Mouse (Mus musculus) small intestine, adult 2 months (tissue): ENCODE measurements around the gene Hamp2. TPM values are rescaled to one million over a fixed set of nuclear protein-coding genes. Genes with fewer than 3 reads are reported as not detected.

Experiments used
- H3K27ac ChIP-seq: fragments of 200-500 bp; 2 replicates; pipeline ENCODE4 v1.5.1; 2012; ENCODE audit warnings: low read depth, low read length, control low read depth, inconsistent platforms; ENCODE audit not compliant: insufficient read depth
- H3K27me3 ChIP-seq: fragments of 200-500 bp; 2 replicates; pipeline ENCODE4 v1.6.1; 2012; ENCODE audit warnings: mild to moderate bottlenecking, moderate library complexity, low read length, inconsistent platforms; ENCODE audit not compliant: control insufficient read depth, insufficient read depth
- H3K36me3 ChIP-seq: fragments of 200-500 bp; 2 replicates; pipeline ENCODE4 v1.6.1; 2012; ENCODE audit warnings: mild to moderate bottlenecking, low read length, control low read depth, inconsistent platforms; ENCODE audit not compliant: control insufficient read depth, insufficient read depth
- H3K4me1 ChIP-seq: fragments of 200-500 bp; 2 replicates; pipeline ENCODE4 v1.6.1; 2012; ENCODE audit warnings: low read length, inconsistent platforms, mixed read lengths; ENCODE audit not compliant: control insufficient read depth, insufficient read depth, insufficient read length
- H3K4me3 ChIP-seq: fragments of 200-500 bp; 2 replicates; pipeline ENCODE4 v1.5.1; 2012; ENCODE audit warnings: low read depth, mild to moderate bottlenecking, control low read depth, inconsistent platforms, low read length, moderate library complexity
- CTCF ChIP-seq: fragments of 200-500 bp; IDR thresholded peaks from 2 replicates; pipeline ENCODE4 v1.5.1; 2012; ENCODE audit warnings: low read depth, mild to moderate bottlenecking, control low read depth, inconsistent platforms, low read length, moderate library complexity, mixed read lengths; ENCODE audit not compliant: insufficient replicate concordance, insufficient read length; ENCODE audit errors: extremely low read depth
- POLR2A ChIP-seq: fragments of 200-500 bp; IDR thresholded peaks from 2 replicates; pipeline ENCODE4 v1.6.1; 2012; ENCODE audit warnings: low read depth, mild to moderate bottlenecking, control low read depth, inconsistent platforms, low read length, moderate library complexity
- WGBS: fragments of 180-500 bp; shearing (Covaris S2); methylation state at CpG from one replicate; pipeline ENCODE4 v1.1.7; 2018; 5-methylcytosine and 5-hydroxymethylcytosine counted together
- polyA plus RNA-seq: library from polyadenylated mRNA; depleted of rRNA; stranded (reverse); fragments of >200 nt; gene quantifications from 2 replicates; pipeline ENCODE4 v1.2.3, GENCODE M21; 2012

Hamp2 gene
- polyA plus RNA-seq, 1 experiment = 0.76 TPM

- no peak overlapping the region for H3K27ac ChIP-seq
- peaks cover 3% of the 10 kb centered on the region for H3K4me1 ChIP-seq
- WGBS = 75% methylated on average over 3 of the region's 3 CpGs
- no peaks in the 10 kb centered on the region for H3K27me3 ChIP-seq
- H3K4me3 ChIP-seq = no peak overlapping the region
- no peak for TF ChIP-seq CTCF
- no peak for TF ChIP-seq POLR2A
- peaks cover 48% of the 10 kb centered on the region for H3K36me3 ChIP-seq
These were observed 42.2 kb upstream of the Hamp2 start for GRCm38 (mm10) chr7:30966657-30967056.

- H3K4me3 ChIP-seq = no peak overlapping the region
- H3K27me3 ChIP-seq = no peaks in the 10 kb centered on the region
- H3K4me1 ChIP-seq = peaks cover 3% of the 10 kb centered on the region; the same call in 1 of the 2 replicates
- 88% methylated on average over 14 of the region's 14 CpGs for WGBS
- TF ChIP-seq POLR2A = no peak
- TF ChIP-seq CTCF = no peak
- no peak overlapping the region for H3K27ac ChIP-seq
- H3K36me3 ChIP-seq = peaks cover 50% of the 10 kb centered on the region
These were observed 41.2 kb upstream of the Hamp2 start for GRCm38 (mm10) chr7:30965677-30966076.

- Histone ChIP-seq H3K27me3 (no peaks in the 10 kb centered on the region), H3K4me3 (no peak overlapping the region), H3K4me1 (peaks cover 3% of the 10 kb centered on the region; the same call in 1 of the 2 replicates), H3K27ac (no peak overlapping the region), H3K36me3 (peaks cover 49% of the 10 kb centered on the region)
- 84% methylated on average over 7 of the region's 7 CpGs for WGBS
- TF ChIP-seq CTCF (no peak), POLR2A (no peak)
These were observed 39.9 kb upstream of the Hamp2 start for GRCm38 (mm10) chr7:30964366-30964765.

- no peak overlapping the region for H3K27ac ChIP-seq
- H3K4me3 ChIP-seq = no peak overlapping the region
- peaks cover 7% of the 10 kb centered on the region for H3K4me1 ChIP-seq
- peaks cover 59% of the 10 kb centered on the region for H3K36me3 ChIP-seq
- WGBS = 92% methylated on average over 5 of the region's 5 CpGs
- no peaks in the 10 kb centered on the region for H3K27me3 ChIP-seq
- TF ChIP-seq POLR2A = no peak
- no peak for TF ChIP-seq CTCF
These were observed 38.4 kb upstream of the Hamp2 start for GRCm38 (mm10) chr7:30962862-30963261.

GRCm38 (mm10) chr7:30959786-30960349, 35.4 kb upstream of the Hamp2 start:
- H3K4me3 ChIP-seq = no peak overlapping the region
- H3K27ac ChIP-seq = no peak overlapping the region
- 86% methylated on average over 6 of the region's 6 CpGs for WGBS
- peaks cover 6% of the 10 kb centered on the region for H3K4me1 ChIP-seq
- peaks cover 45% of the 10 kb centered on the region for H3K36me3 ChIP-seq
- TF ChIP-seq CTCF (no peak), POLR2A (no peak)
- H3K27me3 ChIP-seq = no peaks in the 10 kb centered on the region

- WGBS = 95% methylated on average over 9 of the region's 9 CpGs
- peaks cover 46% of the 10 kb centered on the region for H3K36me3 ChIP-seq
- H3K4me3 ChIP-seq = no peak overlapping the region
- peaks cover 6% of the 10 kb centered on the region for H3K4me1 ChIP-seq
- H3K27me3 ChIP-seq = no peaks in the 10 kb centered on the region
- no peak overlapping the region for H3K27ac ChIP-seq
- TF ChIP-seq CTCF (no peak), POLR2A (no peak)
These were observed 34.5 kb upstream of the Hamp2 start for GRCm38 (mm10) chr7:30958866-30959487.

GRCm38 (mm10) chr7:30958109-30958865, 33.8 kb upstream of the Hamp2 start:
- Histone ChIP-seq H3K36me3 (peaks cover 52% of the 10 kb centered on the region), H3K4me3 (peak overlapping the region; percentile 100), H3K27ac (no peak overlapping the region; the same call in 1 of the 2 replicates), H3K27me3 (no peaks in the 10 kb centered on the region), H3K4me1 (peaks cover 6% of the 10 kb centered on the region)
- WGBS = 74% methylated on average over 28 of the region's 28 CpGs
- TF ChIP-seq POLR2A = no peak
- no peak for TF ChIP-seq CTCF
